Mouse (Mus musculus): ENCODE results near the gene Zfp872. TPM values are rescaled to one million over a fixed set of nuclear protein-coding genes. Genes with fewer than 3 reads are reported as not detected.

The Zfp872 gene
- total and polyA plus RNA-seq, 3 experiments = 0.09 to 0.10 TPM; not detected in 1

DNA sequence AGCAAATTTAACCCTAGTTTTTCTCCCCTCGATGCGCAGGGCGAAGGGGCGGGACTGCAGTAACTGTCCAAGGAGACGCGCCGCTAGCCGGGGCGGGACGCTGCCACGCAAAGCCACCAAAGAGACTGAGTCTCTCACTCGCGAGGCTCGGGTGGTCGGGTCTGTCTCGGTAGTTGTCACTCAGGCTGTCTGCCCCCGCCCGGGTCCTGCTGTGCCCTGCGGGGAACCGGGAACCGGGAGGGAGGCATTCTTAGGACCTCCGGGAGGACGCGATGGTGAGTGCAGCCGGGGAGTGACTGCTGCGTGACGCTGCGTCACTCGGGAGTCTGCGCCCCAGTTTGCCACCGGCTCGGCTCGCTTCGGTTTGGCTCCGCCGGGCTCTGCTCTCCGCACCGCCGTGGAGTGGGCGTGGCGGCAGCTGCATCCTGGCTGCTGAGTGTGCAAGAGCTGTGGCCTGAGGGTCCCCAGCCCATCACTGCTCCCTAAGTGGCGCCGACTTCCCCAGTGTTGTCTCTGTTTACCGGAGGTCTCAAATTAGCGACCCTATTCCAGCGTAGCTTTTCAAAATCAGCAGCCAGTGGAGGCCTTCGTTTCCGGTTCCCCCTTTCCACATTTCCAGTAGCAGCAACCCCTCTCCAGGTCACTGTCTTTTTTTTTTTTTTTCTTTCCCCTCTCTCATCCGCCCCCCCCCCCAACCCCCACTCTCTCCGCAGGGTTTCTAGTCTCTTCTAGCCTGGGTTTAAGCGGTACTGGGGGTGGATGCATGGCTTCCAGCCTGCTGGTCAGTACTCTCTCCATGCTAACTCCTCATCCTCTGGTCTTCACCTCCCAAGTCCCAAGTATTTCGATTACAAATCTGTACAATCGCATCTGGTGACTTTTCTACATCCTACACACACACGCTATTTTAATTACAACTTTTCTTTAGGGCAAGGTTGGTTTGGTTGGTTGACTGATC lies 22.9 kb upstream of the Zfp872 start:
- Histone ChIP-seq H3K9ac (ENCODE audit: low read depth, low read length) (peak overlapping the region; percentile 74), H3K27me3 (ENCODE audit: control insufficient read depth, insufficient read depth, low read length) (no peaks in the 10 kb centered on the region), H3K4me1 (ENCODE audit: control insufficient read depth, insufficient read depth, low read length) (no peaks in the 10 kb centered on the region), H3K4me3 (peak overlapping the region; percentile 50), H3K36me3 (ENCODE audit: control insufficient read depth, insufficient read depth, low read length) (no peaks in the 10 kb centered on the region), H3K27ac (no peak overlapping the region), H3K79me2 (replicated peaks; ENCODE audit: control insufficient read depth, insufficient read depth, low read length) (no peaks in the 10 kb centered on the region)
- no peak for TF ChIP-seq EP300 (IDR thresholded peaks at IDR 0.05; ENCODE audit: insufficient read depth, low read depth, low read length)
- TF ChIP-seq CTCF (IDR thresholded peaks at IDR 0.05) = no peak
- no peak for TF ChIP-seq POLR2A (IDR thresholded peaks at IDR 0.05; ENCODE audit: insufficient read depth, low read depth, low read length)
- 3% methylated on average over 53 of the region's 54 CpGs for WGBS
- intact Hi-C loops (cut with DNase I) = no loop called here
- peak; percentile 31 to 49 for DNase-seq

- no peak overlapping the region for H3K27ac ChIP-seq
- H3K4me3 ChIP-seq = no peak overlapping the region
- H3K79me2 ChIP-seq (replicated peaks; ENCODE audit: control insufficient read depth, insufficient read depth, low read length) = no peaks in the 10 kb centered on the region
- H3K36me3 ChIP-seq (ENCODE audit: control insufficient read depth, insufficient read depth, low read length) = no peaks in the 10 kb centered on the region
- intact Hi-C loops (cut with DNase I) = no loop called here
- H3K27me3 ChIP-seq (ENCODE audit: control insufficient read depth, insufficient read depth, low read length) = no peaks in the 10 kb centered on the region
- DNase-seq = no peak
- H3K4me1 ChIP-seq (ENCODE audit: control insufficient read depth, insufficient read depth, low read length) = no peaks in the 10 kb centered on the region
- WGBS = 63% methylated on average over 6 of the region's 6 CpGs
- no peak for TF ChIP-seq EP300 (IDR thresholded peaks at IDR 0.05; ENCODE audit: insufficient read depth, low read depth, low read length)
- no peak for TF ChIP-seq CTCF (IDR thresholded peaks at IDR 0.05)
- no peak for TF ChIP-seq POLR2A (IDR thresholded peaks at IDR 0.05; ENCODE audit: insufficient read depth, low read depth, low read length)
- no peak overlapping the region for H3K9ac ChIP-seq (ENCODE audit: low read depth, low read length)
Observed at GRCm38 (mm10) chr9:22165964-22166363, 21.9 kb upstream of the Zfp872 start.

- Histone ChIP-seq H3K27ac (no peak overlapping the region), H3K9ac (ENCODE audit: low read depth, low read length) (no peak overlapping the region), H3K27me3 (ENCODE audit: control insufficient read depth, insufficient read depth, low read length) (no peaks in the 10 kb centered on the region), H3K36me3 (ENCODE audit: control insufficient read depth, insufficient read depth, low read length) (no peaks in the 10 kb centered on the region), H3K79me2 (replicated peaks; ENCODE audit: control insufficient read depth, insufficient read depth, low read length) (no peaks in the 10 kb centered on the region), H3K4me3 (no peak overlapping the region), H3K4me1 (ENCODE audit: control insufficient read depth, insufficient read depth, low read length) (no peaks in the 10 kb centered on the region)
- intact Hi-C loops (cut with DNase I) = no loop called here
- no peak for TF ChIP-seq CTCF (IDR thresholded peaks at IDR 0.05)
- no peak for TF ChIP-seq POLR2A (IDR thresholded peaks at IDR 0.05; ENCODE audit: insufficient read depth, low read depth, low read length)
- no peak for TF ChIP-seq EP300 (IDR thresholded peaks at IDR 0.05; ENCODE audit: insufficient read depth, low read depth, low read length)
- WGBS = 87% methylated on average over 10 of the region's 10 CpGs
- DNase-seq = no peak
Observed at GRCm38 (mm10) chr9:22166686-22167085, 21.2 kb upstream of the Zfp872 start.

- H3K4me3 ChIP-seq = no peak overlapping the region
- TF ChIP-seq POLR2A (IDR thresholded peaks at IDR 0.05; ENCODE audit: insufficient read depth, low read depth, low read length) = no peak
- no peak for DNase-seq
- intact Hi-C loops (cut with DNase I) = no loop called here
- no peak overlapping the region for H3K27ac ChIP-seq
- H3K27me3 ChIP-seq (ENCODE audit: control insufficient read depth, insufficient read depth, low read length) = no peaks in the 10 kb centered on the region
- H3K9ac ChIP-seq (ENCODE audit: low read depth, low read length) = no peak overlapping the region
- no peaks in the 10 kb centered on the region for H3K79me2 ChIP-seq (replicated peaks; ENCODE audit: control insufficient read depth, insufficient read depth, low read length)
- no peaks in the 10 kb centered on the region for H3K36me3 ChIP-seq (ENCODE audit: control insufficient read depth, insufficient read depth, low read length)
- H3K4me1 ChIP-seq (ENCODE audit: control insufficient read depth, insufficient read depth, low read length) = no peaks in the 10 kb centered on the region
- WGBS = 96% methylated on average over 4 of the region's 4 CpGs
Observed at GRCm38 (mm10) chr9:22167751-22168150, 20.1 kb upstream of the Zfp872 start.

DNA sequence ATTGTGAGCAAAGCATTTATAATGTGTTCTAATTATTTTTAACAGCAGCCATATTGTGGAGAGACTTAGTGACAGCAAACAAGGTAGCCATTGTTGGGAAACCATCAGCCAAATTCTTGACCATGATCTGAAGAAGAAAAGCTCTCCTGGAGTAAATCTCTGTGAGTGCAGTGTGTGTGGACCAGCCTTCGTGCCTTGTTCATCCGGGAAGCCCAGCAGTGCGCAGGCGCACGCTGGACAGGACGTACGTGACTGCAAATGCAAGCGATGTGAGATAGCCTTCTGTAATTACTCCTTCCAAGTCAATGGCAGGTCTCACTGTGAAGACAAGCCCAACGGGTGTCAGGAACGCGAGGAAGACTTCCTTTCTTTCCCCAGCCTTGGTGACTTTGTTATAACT lies 18.6 kb upstream of the Zfp872 start:
- no peaks in the 10 kb centered on the region for H3K79me2 ChIP-seq (replicated peaks; ENCODE audit: control insufficient read depth, insufficient read depth, low read length)
- DNase-seq = no peak
- H3K27me3 ChIP-seq (ENCODE audit: control insufficient read depth, insufficient read depth, low read length) = no peaks in the 10 kb centered on the region
- 89% methylated on average over 11 of the region's 11 CpGs for WGBS
- no peak overlapping the region for H3K4me3 ChIP-seq
- no peaks in the 10 kb centered on the region for H3K4me1 ChIP-seq (ENCODE audit: control insufficient read depth, insufficient read depth, low read length)
- intact Hi-C loops (cut with DNase I) = no loop called here
- H3K9ac ChIP-seq (ENCODE audit: low read depth, low read length) = no peak overlapping the region
- no peaks in the 10 kb centered on the region for H3K36me3 ChIP-seq (ENCODE audit: control insufficient read depth, insufficient read depth, low read length)
- no peak overlapping the region for H3K27ac ChIP-seq
- TF ChIP-seq EP300 (IDR thresholded peaks at IDR 0.05; ENCODE audit: insufficient read depth, low read depth, low read length) (no peak), POLR2A (IDR thresholded peaks at IDR 0.05; ENCODE audit: insufficient read depth, low read depth, low read length) (no peak), CTCF (IDR thresholded peaks at IDR 0.05) (no peak)

DNA sequence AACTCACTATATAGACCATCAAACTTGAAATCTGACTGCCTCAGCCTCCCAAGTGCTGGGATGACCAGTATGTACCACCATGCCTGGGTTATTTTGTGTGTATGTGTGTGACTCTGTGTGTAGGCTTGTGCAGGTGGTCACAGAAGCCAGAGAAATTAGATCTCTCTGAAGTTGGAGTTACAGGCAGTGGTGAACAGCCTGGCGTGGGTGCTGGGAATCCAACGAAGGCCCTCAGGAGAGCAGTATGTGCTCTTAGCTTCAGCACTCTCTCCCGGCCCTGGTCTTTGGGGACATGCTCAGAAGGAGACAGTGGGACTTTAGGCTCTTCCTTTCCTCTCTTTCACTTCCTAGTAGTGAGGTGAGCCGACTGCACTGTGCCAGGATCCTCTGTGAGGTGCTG lies 15.6 kb upstream of the Zfp872 start:
- no peak overlapping the region for H3K9ac ChIP-seq (ENCODE audit: low read depth, low read length)
- H3K27me3 ChIP-seq (ENCODE audit: control insufficient read depth, insufficient read depth, low read length) = no peaks in the 10 kb centered on the region
- intact Hi-C loops (cut with DNase I) = no loop called here
- no peaks in the 10 kb centered on the region for H3K4me1 ChIP-seq (ENCODE audit: control insufficient read depth, insufficient read depth, low read length)
- TF ChIP-seq CTCF (IDR thresholded peaks at IDR 0.05) = no peak
- no peak for TF ChIP-seq EP300 (IDR thresholded peaks at IDR 0.05; ENCODE audit: insufficient read depth, low read depth, low read length)
- TF ChIP-seq POLR2A (IDR thresholded peaks at IDR 0.05; ENCODE audit: insufficient read depth, low read depth, low read length) = no peak
- 71% methylated on average over 4 of the region's 4 CpGs for WGBS
- DNase-seq = no peak
- H3K36me3 ChIP-seq (ENCODE audit: control insufficient read depth, insufficient read depth, low read length) = no peaks in the 10 kb centered on the region
- no peak overlapping the region for H3K4me3 ChIP-seq
- no peaks in the 10 kb centered on the region for H3K79me2 ChIP-seq (replicated peaks; ENCODE audit: control insufficient read depth, insufficient read depth, low read length)
- H3K27ac ChIP-seq = no peak overlapping the region
